Mouse (Mus musculus) B cell, adult 2 months (primary cell): ENCODE data around the gene Adat3.
"Not testable (repeated sequence)": the region's sequence is repeated elsewhere in the genome, so short reads cannot be mapped to it uniquely, and the experiment has no call there.

Experiments
- DNase-seq, 2 experiments: peaks; one replicate each; pipeline ENCODE4 v3.0.0; 2022

Gene Adat3

GRCm38 (mm10) chr10:80578911-80579310, 23.8 kb upstream of the Adat3 start:
- DNase-seq: peak; percentile 81 to 85

- no peak for DNase-seq
Measured at GRCm38 (mm10) chr10:80583047-80583446, 19.6 kb upstream of the Adat3 start.

GRCm38 (mm10) chr10:80584045-80584488, 18.6 kb upstream of the Adat3 start:
- DNase-seq: peak; percentile 34

- no peak for DNase-seq
Measured at GRCm38 (mm10) chr10:80584642-80585552, 17.8 kb upstream of the Adat3 start.

GRCm38 (mm10) chr10:80585581-80585980, 17.1 kb upstream of the Adat3 start:
- no peak for DNase-seq

- DNase-seq: no peak
Measured at GRCm38 (mm10) chr10:80586407-80587304, 16.0 kb upstream of the Adat3 start.

GRCm38 (mm10) chr10:80587305-80587657, 15.4 kb upstream of the Adat3 start:
- no peak for DNase-seq

- peak; percentile 80 to 84 for DNase-seq
Measured at GRCm38 (mm10) chr10:80589127-80589878, 13.4 kb upstream of the Adat3 start.

GRCm38 (mm10) chr10:80589879-80590854, 12.5 kb upstream of the Adat3 start, which contains the start of gene Abhd17a:
Gene Abhd17a, minus strand, starts transcription at chr10:80590341.
- peak; percentile 96 to 97 for DNase-seq

- no peak for DNase-seq
Measured at GRCm38 (mm10) chr10:80596318-80596717, 6.4 kb upstream of the Adat3 start.

GRCm38 (mm10) chr10:80603364-80603763, 684 bp downstream of the Adat3 start:
- DNase-seq: no peak

- peak; percentile 75 to 76 for DNase-seq
Measured at GRCm38 (mm10) chr10:80604001-80604509, 1.4 kb downstream of the Adat3 start.

GRCm38 (mm10) chr10:80604988-80605387, 2.3 kb downstream of the Adat3 start:
- no peak for DNase-seq

GRCm38 (mm10) chr10:80605721-80606120, 3.0 kb downstream of the Adat3 start, which contains the start of gene Gm49322:
Gene Gm49322, plus strand, starts transcription at chr10:80606021.
- not testable (repeated sequence) for DNase-seq

- DNase-seq: no peak
Measured at GRCm38 (mm10) chr10:80606306-80606705, 3.6 kb downstream of the Adat3 start.

GRCm38 (mm10) chr10:80606737-80607350, 4.2 kb downstream of the Adat3 start:
- DNase-seq: no peak

- DNase-seq: no peak
Measured at GRCm38 (mm10) chr10:80608435-80608834, 5.8 kb downstream of the Adat3 start.

- no peak for DNase-seq
Measured at GRCm38 (mm10) chr10:80609269-80609924, 6.7 kb downstream of the Adat3 start.

GRCm38 (mm10) chr10:80610116-80610785, 7.6 kb downstream of the Adat3 start:
- DNase-seq: no peak
